8 mouse cellular contexts compared by ENCODE assay signal in genomic region chr7:90302647-90303552, GRCm38 (mm10). TPM values are rescaled to one million over a fixed set of nuclear protein-coding genes. Genes with fewer than 3 reads are reported as not detected.
A peak's percentile ranks its signal among the peaks of the same experiment; 100 is the strongest.
DNase-seq lines count a peak whose midpoint lies in the region; ATAC-seq and TF ChIP-seq lines count a peak whose summit lies in the region.

No protein-coding gene starts in this region.

- TF ChIP-seq CTCF in olfactory bulb, adult 2 months (IDR thresholded peaks at IDR 0.05; ENCODE audit: insufficient read depth, low read depth, low read length), result no peak

- intact Hi-C loops in heart, postnatal 14 days (cut with DNase I), result no loop called here

- no peaks in the 10 kb centered on the region for H3K9me3 ChIP-seq in heart, embryonic 13.5 days
- H3K9me3 ChIP-seq in hindbrain, embryonic 11.5 days (ENCODE audit: control insufficient read depth, low read length), result no peaks in the 10 kb centered on the region
- no peaks in the 10 kb centered on the region for H3K9me3 ChIP-seq in liver, embryonic 12.5 days (replicated peaks)

- 3% methylated on average over 27 of the region's 27 CpGs for WGBS in heart, embryonic 13.5 days
- 4% methylated on average over 27 of the region's 27 CpGs for WGBS in hindbrain, embryonic 11.5 days
- WGBS in liver, embryonic 12.5 days (ENCODE audit: insufficient replicate concordance), result 3% methylated on average over 27 of the region's 27 CpGs
- 9% methylated on average over 27 of the region's 27 CpGs for WGBS in olfactory bulb, adult 2 months

- H3K4me3 ChIP-seq in heart, embryonic 13.5 days, result peak overlapping the region; percentile 68
- H3K4me3 ChIP-seq in brown adipose tissue, adult 24 weeks (ENCODE audit: insufficient read depth, low read depth, low read length), result peak overlapping the region; percentile 49
- H3K4me3 ChIP-seq in hindbrain, embryonic 11.5 days (ENCODE audit: low read depth, low read length), result peak overlapping the region; percentile 47
- peak overlapping the region; percentile 50 for H3K4me3 ChIP-seq in liver, embryonic 12.5 days
- H3K4me3 ChIP-seq in olfactory bulb, adult 2 months (ENCODE audit: insufficient read depth, low read depth, low read length), result peak overlapping the region; percentile 58

- peaks cover 8% of the 10 kb centered on the region; the same call in 1 of the 2 replicates for H3K4me1 ChIP-seq in heart, embryonic 13.5 days
- H3K4me1 ChIP-seq in brown adipose tissue, adult 24 weeks (ENCODE audit: control insufficient read depth, insufficient read depth, insufficient read length, low read length), result no peaks in the 10 kb centered on the region
- no peaks in the 10 kb centered on the region for H3K4me1 ChIP-seq in hindbrain, embryonic 11.5 days (replicated peaks; ENCODE audit: control insufficient read depth, insufficient read depth, low read length)
- H3K4me1 ChIP-seq in liver, embryonic 12.5 days, result 0 out of 2 replicates have a peak, but pooled peaks cover 7% of the 10 kb centered on the region
- peaks cover 10% of the 10 kb centered on the region for H3K4me1 ChIP-seq in olfactory bulb, adult 2 months (ENCODE audit: control insufficient read depth, insufficient read depth, low read length)

- TF ChIP-seq POLR2A in olfactory bulb, adult 2 months (IDR thresholded peaks at IDR 0.05; ENCODE audit: insufficient read depth, low read depth, low read length), result no peak

- peak overlapping the region; percentile 82 for H3K9ac ChIP-seq in heart, embryonic 13.5 days
- H3K9ac ChIP-seq in hindbrain, embryonic 11.5 days (ENCODE audit: low read depth, low read length), result peak overlapping the region; percentile 52; the same call in 1 of the 2 replicates
- no peak overlapping the region for H3K9ac ChIP-seq in liver, embryonic 12.5 days

- ATAC-seq in heart, embryonic 13.5 days (ENCODE audit: extremely low read depth, insufficient number of reproducible peaks, low FRiP score, low TSS enrichment), result peak; percentile 2; the same call in 1 of the 2 replicates
- ATAC-seq in hindbrain, embryonic 11.5 days (ENCODE audit: low FRiP score), result peak; percentile 71
- no peak for ATAC-seq in liver, embryonic 12.5 days

- DNase-seq in heart, postnatal 14 days, result no peak
- peak; percentile 41 for DNase-seq in hindbrain, embryonic 11.5 days (ENCODE audit: low spot score)
- no peak for DNase-seq in cerebellum, postnatal 14 days
- DNase-seq in adipocyte (ENCODE audit: low spot score), result no peak

- peaks cover 37% of the 10 kb centered on the region for H3K27me3 ChIP-seq in heart, embryonic 13.5 days (replicated peaks)
- H3K27me3 ChIP-seq in hindbrain, embryonic 11.5 days (ENCODE audit: control insufficient read depth, insufficient read depth, low read length), result peaks cover 6% of the 10 kb centered on the region; the same call in 1 of the 2 replicates
- H3K27me3 ChIP-seq in liver, embryonic 12.5 days (replicated peaks), result peaks cover 55% of the 10 kb centered on the region

- no peaks in the 10 kb centered on the region for H3K36me3 ChIP-seq in heart, embryonic 13.5 days
- H3K36me3 ChIP-seq in hindbrain, embryonic 11.5 days (ENCODE audit: control insufficient read depth, insufficient read depth, low read length), result no peaks in the 10 kb centered on the region
- no peaks in the 10 kb centered on the region for H3K36me3 ChIP-seq in liver, embryonic 12.5 days

- H3K27ac ChIP-seq in heart, embryonic 13.5 days (replicated peaks), result no peak overlapping the region
- H3K27ac ChIP-seq in brown adipose tissue, adult 24 weeks (replicated peaks; ENCODE audit: low read depth, low read length), result no peak overlapping the region
- H3K27ac ChIP-seq in hindbrain, embryonic 11.5 days (ENCODE audit: low read depth, low read length), result no peak overlapping the region
- H3K27ac ChIP-seq in liver, embryonic 12.5 days, result no peak overlapping the region
- no peak overlapping the region for H3K27ac ChIP-seq in olfactory bulb, adult 2 months (ENCODE audit: insufficient read depth, low read depth, low read length)

- H3K4me2 ChIP-seq in heart, embryonic 13.5 days, result peak overlapping the region; percentile 98
- peak overlapping the region; percentile 96 for H3K4me2 ChIP-seq in hindbrain, embryonic 11.5 days (replicated peaks; ENCODE audit: low read depth, low read length)
- peak overlapping the region; percentile 64 for H3K4me2 ChIP-seq in liver, embryonic 12.5 days

RNA-seq across cellular contexts. Expression of gene Sytl2, which starts 0.8 kb away (rescaled TPM):
- polyA plus RNA-seq in heart, embryonic 13.5 days (2015; fragmentation: Nextera tagmentation; extraction: Ambion mirVana), result 7.8 and 7.9 TPM in 2 replicates
- total RNA-seq in heart, postnatal 14 days (2021), result 1 to 10 TPM; 4.1 to 4.6 TPM
- polyA plus RNA-seq in brown adipose tissue, adult 24 weeks (2012; ENCODE audit: insufficient read depth, insufficient read length, missing spikeins), result 1.4 and 2.7 TPM in 2 replicates
- 2.8 and 5.0 TPM in 2 replicates for polyA plus RNA-seq in hindbrain, embryonic 11.5 days (2014; fragmentation: Nextera tagmentation; extraction: Ambion mirVana)
- polyA plus RNA-seq in liver, embryonic 12.5 days (2016; fragmentation: Nextera tagmentation; extraction: Ambion mirVana), result 0.95 and 1.1 TPM in 2 replicates
- polyA plus RNA-seq in olfactory bulb, adult 2 months (2012; ENCODE audit: insufficient read depth, insufficient read length, low replicate concordance, missing spikeins), result not detected in 2 replicates

RNA-seq across cellular contexts. Expression of gene Ccdc83, which starts 37.3 kb away (rescaled TPM):
- polyA plus RNA-seq in heart, embryonic 13.5 days (2015; fragmentation: Nextera tagmentation; extraction: Ambion mirVana), result not detected in 2 replicates
- under 1 TPM in 1 of 2 experiments, not detected in 1; 0.26 TPM for total RNA-seq in heart, postnatal 14 days (2021)
- not detected in 2 replicates for polyA plus RNA-seq in brown adipose tissue, adult 24 weeks (2012; ENCODE audit: insufficient read depth, insufficient read length, missing spikeins)
- not detected in 2 replicates for polyA plus RNA-seq in hindbrain, embryonic 11.5 days (2014; fragmentation: Nextera tagmentation; extraction: Ambion mirVana)
- polyA plus RNA-seq in liver, embryonic 12.5 days (2016; fragmentation: Nextera tagmentation; extraction: Ambion mirVana), result not detected in 2 replicates
- not detected in 2 replicates for polyA plus RNA-seq in olfactory bulb, adult 2 months (2012; ENCODE audit: insufficient read depth, insufficient read length, low replicate concordance, missing spikeins)
